Mouse (Mus musculus) effector memory CD4-positive, alpha-beta T cell, adult 5 months (primary cell): ENCODE data around the gene Gadd45b. TPM values are rescaled to one million over a fixed set of nuclear protein-coding genes. Genes with fewer than 3 reads are reported as not detected.

Experiments used
- polyA plus RNA-seq: library from polyadenylated mRNA; unstranded; fragments of 100-300 nt; shearing (Covaris generic); gene quantifications from one replicate; pipeline ENCODE4 v1.2.1, GENCODE M21; 2017

Gadd45b gene
- polyA plus RNA-seq = 590 TPM

GRCm38 (mm10) chr10:80929299-80930226 is at the start of gene Gadd45b:
Gadd45b (plus strand) TSS chr10:80930073.

DNA sequence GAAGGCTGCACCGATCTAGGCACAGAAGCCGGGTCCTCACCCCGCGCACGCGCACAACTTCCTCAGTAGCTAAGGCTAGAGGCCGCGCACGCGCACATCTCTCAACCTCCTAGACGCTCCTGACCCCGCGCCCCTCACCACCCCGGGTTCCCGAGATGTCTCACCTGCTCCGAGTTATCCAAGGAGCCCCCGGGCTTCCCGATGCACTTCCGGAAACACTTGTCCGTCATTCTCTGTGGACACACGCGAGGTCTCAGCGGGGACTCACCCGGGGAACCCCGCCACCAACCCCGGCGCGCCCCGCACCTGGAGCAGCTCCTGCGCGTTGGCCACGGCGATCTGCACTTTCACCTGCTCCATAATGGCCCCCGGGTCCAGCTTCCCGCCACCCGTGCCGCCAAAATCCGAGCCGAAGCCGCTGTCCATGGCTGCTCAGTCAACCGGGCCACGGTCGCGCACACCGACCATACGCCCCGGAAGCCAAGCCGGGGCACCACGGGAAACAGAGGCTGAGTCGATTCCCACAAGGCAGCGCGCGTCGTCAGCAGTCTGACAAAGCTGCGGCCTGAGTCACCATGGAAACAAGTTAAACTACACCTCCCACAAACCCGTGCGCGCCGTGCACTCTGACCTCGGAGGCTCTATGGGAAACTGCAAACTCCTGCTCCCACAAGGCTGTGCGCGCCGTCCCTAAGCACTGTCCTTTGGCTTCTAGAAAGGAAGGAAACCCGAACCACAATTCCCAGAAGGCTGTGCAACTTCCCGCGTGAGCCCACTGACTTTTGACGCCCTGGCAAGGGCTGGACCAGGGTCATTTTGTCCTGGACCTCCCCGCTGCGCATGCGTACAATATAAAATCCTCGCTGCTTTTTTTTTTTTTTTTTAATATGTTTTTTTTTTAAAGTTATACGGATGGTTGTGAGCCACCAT is 29.3 kb upstream of the Gadd45b start, which contains the start of gene Timm13:
TSS of gene Timm13 (minus strand) at position 652 of the 930 bp plus-strand sequence.

GRCm38 (mm10) chr10:80917779-80918434 is 12.0 kb upstream of the Gadd45b start, which contains the start of gene Lmnb2:
Lmnb2 (minus strand) TSS chr10:80918245.

Other genes with a start within 250 kb of the Gadd45b start
- 104 TPM for gene Mob3a, start 228.1 kb upstream of the Gadd45b start, polyA plus RNA-seq
- 79.5 TPM for gene Izumo4, start 227.9 kb upstream of the Gadd45b start, polyA plus RNA-seq
- 74.7 TPM for gene Ap3d1, start 187.8 kb upstream of the Gadd45b start, polyA plus RNA-seq
- 85.2 TPM for gene Dot1l, start 174.9 kb upstream of the Gadd45b start, polyA plus RNA-seq
- 62.8 TPM for gene Sf3a2, start 131.9 kb upstream of the Gadd45b start, polyA plus RNA-seq
- gene Plekhj1, start 131.4 kb upstream of the Gadd45b start, polyA plus RNA-seq = 189 TPM
- not detected for gene Amh, start 124.8 kb upstream of the Gadd45b start, polyA plus RNA-seq
- not detected for gene Jsrp1, start 116.6 kb upstream of the Gadd45b start, polyA plus RNA-seq
- gene Oaz1, start 103.4 kb upstream of the Gadd45b start, polyA plus RNA-seq = 2,107 TPM
- gene Lingo3, start 86.0 kb upstream of the Gadd45b start, polyA plus RNA-seq = not detected
- gene Lsm7, start 74.9 kb upstream of the Gadd45b start, polyA plus RNA-seq = 80.2 TPM
- 19.0 TPM for gene Sppl2b, start 74.8 kb upstream of the Gadd45b start, polyA plus RNA-seq
- not detected for gene Tmprss9, start 58.2 kb upstream of the Gadd45b start, polyA plus RNA-seq
- 133 TPM for gene Timm13, start 29.1 kb upstream of the Gadd45b start, polyA plus RNA-seq
- gene Lmnb2, start 11.8 kb upstream of the Gadd45b start, polyA plus RNA-seq = 12.7 TPM
- gene Gng7, start 84.9 kb downstream of the Gadd45b start, polyA plus RNA-seq = 0.67 TPM
- gene Diras1, start 95.6 kb downstream of the Gadd45b start, polyA plus RNA-seq = not detected
- gene Slc39a3, start 107.4 kb downstream of the Gadd45b start, polyA plus RNA-seq = 9.4 TPM
- 64.8 TPM for gene Sgta, start 130.1 kb downstream of the Gadd45b start, polyA plus RNA-seq
- gene Thop1, start 140.0 kb downstream of the Gadd45b start, polyA plus RNA-seq = 6.2 TPM
- gene Creb3l3, start 168.8 kb downstream of the Gadd45b start, polyA plus RNA-seq = not detected
- gene Map2k2, start 175.8 kb downstream of the Gadd45b start, polyA plus RNA-seq = 147 TPM
- 74.9 TPM for gene Zbtb7a, start 205.1 kb downstream of the Gadd45b start, polyA plus RNA-seq
- 39.4 TPM for gene Pias4, start 237.8 kb downstream of the Gadd45b start, polyA plus RNA-seq
- gene Eef2, start 246.6 kb downstream of the Gadd45b start, polyA plus RNA-seq = 872 TPM